Mouse (Mus musculus) right cerebral cortex, adult 18-20 months (tissue): Measurements from ENCODE around the gene Pcf11.

Experiments used
- DNase-seq: peaks from one replicate; pipeline ENCODE4 v3.0.0; 2022; ENCODE audit warnings: mixed read lengths

Pcf11 gene

GRCm38 (mm10) chr7:92669507-92670471 is at the start of gene Pcf11:
Pcf11 (minus strand) TSS chr7:92669934.
- DNase-seq: peak; percentile 98

- no peak for DNase-seq
Observed at GRCm38 (mm10) chr7:92715055-92715454, 45.3 kb upstream of the Pcf11 start.

GRCm38 (mm10) chr7:92711593-92711992 is 41.9 kb upstream of the Pcf11 start:
- DNase-seq: no peak

GRCm38 (mm10) chr7:92709573-92709972 is 39.8 kb upstream of the Pcf11 start:
- DNase-seq: no peak

- DNase-seq: peak; percentile 19
Observed at GRCm38 (mm10) chr7:92706711-92707110, 37.0 kb upstream of the Pcf11 start.

GRCm38 (mm10) chr7:92705534-92705933 is 35.8 kb upstream of the Pcf11 start:
- DNase-seq: no peak

GRCm38 (mm10) chr7:92703661-92704060 is 33.9 kb upstream of the Pcf11 start:
- no peak for DNase-seq

- DNase-seq: no peak
Observed at GRCm38 (mm10) chr7:92698770-92699169, 29.0 kb upstream of the Pcf11 start.

GRCm38 (mm10) chr7:92696395-92696794 is 26.7 kb upstream of the Pcf11 start:
- no peak for DNase-seq

GRCm38 (mm10) chr7:92689101-92689500 is 19.4 kb upstream of the Pcf11 start:
- DNase-seq: no peak

GRCm38 (mm10) chr7:92688299-92688669 is 18.6 kb upstream of the Pcf11 start:
- DNase-seq: no peak

GRCm38 (mm10) chr7:92687556-92688298 is 18.0 kb upstream of the Pcf11 start:
- no peak for DNase-seq

GRCm38 (mm10) chr7:92677346-92677745 is 7.6 kb upstream of the Pcf11 start:
- DNase-seq: no peak

- DNase-seq: no peak
Observed at GRCm38 (mm10) chr7:92675131-92675530, 5.4 kb upstream of the Pcf11 start.

GRCm38 (mm10) chr7:92668791-92669506 is 785 bp downstream of the Pcf11 start:
- peak; percentile 49 for DNase-seq

GRCm38 (mm10) chr7:92666274-92666820 is 3.4 kb downstream of the Pcf11 start:
- DNase-seq: no peak

GRCm38 (mm10) chr7:92658050-92658449 is 11.7 kb downstream of the Pcf11 start:
- DNase-seq: no peak

GRCm38 (mm10) chr7:92656386-92656785 is 13.3 kb downstream of the Pcf11 start:
- no peak for DNase-seq

GRCm38 (mm10) chr7:92653329-92653728 is 16.4 kb downstream of the Pcf11 start:
- DNase-seq: no peak

- no peak for DNase-seq
Observed at GRCm38 (mm10) chr7:92647790-92648189, 21.9 kb downstream of the Pcf11 start.

- no peak for DNase-seq
Observed at GRCm38 (mm10) chr7:92642358-92642757, 27.4 kb downstream of the Pcf11 start.

GRCm38 (mm10) chr7:92638050-92638449 is 31.7 kb downstream of the Pcf11 start:
- no peak for DNase-seq
